Mouse (Mus musculus) C2C12 (cell line): ENCODE measurements around the gene Gm20388.

Experiments
- CEBPB ChIP-seq: IDR thresholded peaks from one replicate; pipeline ENCODE4 v1.6.1; 2011; ENCODE audit warnings: low read depth, mild to moderate bottlenecking, control low read depth, moderate library complexity
- CTCF ChIP-seq: IDR thresholded peaks from one replicate; pipeline ENCODE4 v1.5.1; 2011; ENCODE audit not compliant: control insufficient read depth, insufficient read depth, insufficient read length
- MAX ChIP-seq: IDR thresholded peaks from one replicate; pipeline ENCODE4 v1.6.1; 2011; ENCODE audit warnings: mild to moderate bottlenecking, control low read depth
- MYOD1 ChIP-seq: IDR thresholded peaks from one replicate; pipeline ENCODE4 v1.6.1; 2011; ENCODE audit warnings: low read depth; ENCODE audit not compliant: control insufficient read depth, insufficient read length
- MYOG ChIP-seq: IDR thresholded peaks from one replicate; pipeline ENCODE4 v1.6.1; 2011; ENCODE audit not compliant: control insufficient read depth, insufficient read length; ENCODE audit errors: extremely low read depth
- USF1 ChIP-seq: IDR thresholded peaks from one replicate; pipeline ENCODE4 v1.6.1; 2011; ENCODE audit warnings: low read depth, mild to moderate bottlenecking, control low read depth, moderate library complexity

DNA sequence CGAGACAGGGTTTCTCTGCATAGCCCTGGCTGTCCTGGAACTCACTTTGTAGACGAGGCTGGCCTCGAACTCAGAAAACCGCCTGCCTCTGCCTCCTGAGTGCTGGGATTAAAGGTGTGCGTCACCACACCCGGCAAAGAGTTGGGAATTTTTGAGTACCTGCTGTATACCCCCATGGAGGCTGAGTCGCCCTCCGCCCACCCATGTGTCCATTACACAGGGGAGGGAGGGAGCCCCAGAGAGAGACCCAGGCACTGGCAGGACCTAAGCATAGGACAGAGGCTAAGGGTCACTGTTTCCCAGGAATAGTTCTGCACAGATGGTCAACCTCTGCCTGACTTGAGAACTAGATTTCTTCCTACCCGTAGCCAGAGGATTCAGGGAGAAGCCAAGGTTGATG lies 596.6 kb downstream of the Gm20388 start:
- no peak for TF ChIP-seq MAX
- no peak for TF ChIP-seq USF1
- TF ChIP-seq CTCF, result no peak
- no peak for TF ChIP-seq CEBPB
- TF ChIP-seq MYOD1, result no peak
- no peak for TF ChIP-seq MYOG
